Mouse (Mus musculus) kidney, adult 2 months (tissue): ENCODE measurements around the gene Cdc14b.

Experiments used
- CTCF ChIP-seq: fragments of 200-500 bp; conservative IDR thresholded peaks from 2 replicates; pipeline ENCODE4 v1.5.1; 2011; ENCODE audit warnings: low read depth, mild to moderate bottlenecking, control low read depth, low read length, moderate library complexity, mixed read lengths; ENCODE audit not compliant: insufficient read depth, insufficient read length
- POLR2A ChIP-seq: fragments of 200-500 bp; IDR thresholded peaks from one replicate; pipeline ENCODE4 v1.6.1; 2011; ENCODE audit warnings: low read depth, low read length, control low read depth

DNA sequence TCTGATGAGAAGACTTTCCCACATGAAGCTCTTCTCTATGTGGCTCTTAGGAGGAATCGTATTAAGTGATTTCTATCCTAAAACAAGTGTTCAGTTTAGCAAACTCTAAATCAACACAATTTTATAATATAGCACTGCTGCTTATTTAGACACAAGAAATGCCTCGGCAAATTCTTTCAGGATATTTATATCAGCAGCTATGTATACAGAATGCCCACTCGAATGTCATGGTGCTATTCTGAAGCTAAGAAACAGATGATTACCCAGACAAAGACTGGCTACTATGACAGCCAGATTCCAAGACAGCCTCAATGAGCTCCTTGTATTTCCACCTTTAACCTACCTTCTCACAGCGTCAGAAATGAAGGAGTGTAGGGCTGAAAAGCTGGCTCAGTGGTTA is 42.0 kb downstream of the Cdc14b start:
- no peak for TF ChIP-seq CTCF
- no peak for TF ChIP-seq POLR2A
